Mouse (Mus musculus): ENCODE measurements around the gene BC117090. TPM values are rescaled to one million over a fixed set of nuclear protein-coding genes. Genes with fewer than 3 reads are reported as not detected.
A peak's percentile ranks its signal among the peaks of the same experiment; 100 is the strongest.
"Not testable (repeated sequence)": the region's sequence is repeated elsewhere in the genome, so short reads cannot be mapped to it uniquely, and the experiment has no call there.

BC117090 gene
- polyA plus RNA-seq (2015; fragmentation: Nextera tagmentation; extraction: Ambion mirVana) = 4.2 and 4.3 TPM in 2 replicates

GRCm38 (mm10) chr16:36334232-36334631 lies at the start of gene BC117090:
BC117090 (minus strand) TSS chr16:36334332.
- TF ChIP-seq CTCF (IDR thresholded peaks at IDR 0.05; ENCODE audit: low read depth) = no peak
- no peak for TF ChIP-seq EP300 (IDR thresholded peaks at IDR 0.05; ENCODE audit: low read depth)
- Histone ChIP-seq H3K27ac (ENCODE audit: low read depth) (peak within 1 kb of the TSS; percentile 57; the same call in 1 of the 2 replicates), H3K4me3 (ENCODE audit: low read depth, low read length) (no peak within 1 kb of the TSS), H3K4me2 (ENCODE audit: low read depth, low read length) (no peak within 1 kb of the TSS), H3K4me1 (ENCODE audit: insufficient read depth) (no peaks in the 10 kb centered on the region), H3K9me3 (ENCODE audit: low read length) (no peaks in the 10 kb centered on the region), H3K9ac (replicated peaks) (no peak within 1 kb of the TSS), H3K36me3 (replicated peaks; ENCODE audit: insufficient read depth, low read length) (no peaks in the 10 kb centered on the region), H3K27me3 (ENCODE audit: insufficient read depth, low read length) (no peaks in the 10 kb centered on the region)
- 51% methylated on average over 3 of the region's 3 CpGs for WGBS (ENCODE audit: insufficient replicate concordance)
- DNase-seq (no peak), ATAC-seq (no peak)

- Histone ChIP-seq H3K27ac (ENCODE audit: low read depth) (peak within 1 kb of the TSS; percentile 72), H3K4me3 (ENCODE audit: low read depth, low read length) (peak within 1 kb of the TSS; percentile 19; the same call in 1 of the 2 replicates)
- 68% methylated on average over 3 of the region's 3 CpGs for WGBS (ENCODE audit: insufficient replicate concordance)
- H3K9me3 ChIP-seq (ENCODE audit: low read length); H3K27me3 ChIP-seq (ENCODE audit: insufficient read depth, low read length); H3K9ac ChIP-seq (replicated peaks); H3K36me3 ChIP-seq (replicated peaks; ENCODE audit: insufficient read depth, low read length); H3K4me2 ChIP-seq (ENCODE audit: low read depth, low read length); H3K4me1 ChIP-seq (ENCODE audit: insufficient read depth): not testable (repeated sequence)
- ATAC-seq (peak; percentile 47), DNase-seq (peak; percentile 19)
Measured at GRCm38 (mm10) chr16:36367648-36368047, 33.5 kb upstream of the BC117090 start, which contains the start of gene BC100530. BC100530 (minus strand) TSS chr16:36367748.

DNA sequence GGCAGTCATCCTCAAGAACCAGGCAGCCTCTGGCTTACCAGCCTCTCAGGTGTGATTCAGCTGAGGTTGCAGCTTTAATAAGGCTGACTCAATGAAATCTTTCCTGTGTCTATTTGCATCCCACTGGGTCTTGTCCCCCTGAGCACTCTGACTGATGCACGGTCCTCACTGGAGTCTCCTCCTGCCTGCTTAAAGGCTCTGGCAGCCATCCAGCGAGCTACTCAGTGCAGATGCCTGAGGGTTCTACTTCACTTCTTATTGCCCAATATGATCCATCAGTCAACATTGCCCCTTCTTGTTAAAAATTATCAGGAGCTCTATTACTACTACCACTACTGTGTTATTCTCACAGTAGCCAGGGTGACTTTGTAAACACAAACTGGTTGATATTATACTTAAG lies 3.0 kb upstream of the BC117090 start:
- Histone ChIP-seq H3K36me3 (replicated peaks; ENCODE audit: insufficient read depth, low read length) (no peaks in the 10 kb centered on the region), H3K4me1 (ENCODE audit: insufficient read depth) (no peaks in the 10 kb centered on the region), H3K9me3 (ENCODE audit: low read length) (no peaks in the 10 kb centered on the region), H3K27me3 (ENCODE audit: insufficient read depth, low read length) (no peaks in the 10 kb centered on the region), H3K9ac (replicated peaks) (no peak overlapping the region), H3K4me2 (ENCODE audit: low read depth, low read length) (no peak overlapping the region), H3K4me3 (ENCODE audit: low read depth, low read length) (no peak overlapping the region), H3K27ac (ENCODE audit: low read depth) (no peak overlapping the region)
- DNase-seq = no peak
- WGBS (ENCODE audit: insufficient replicate concordance) = 62% methylated on average over 2 of the region's 2 CpGs
- TF ChIP-seq CTCF (IDR thresholded peaks at IDR 0.05; ENCODE audit: low read depth) (no peak), EP300 (IDR thresholded peaks at IDR 0.05; ENCODE audit: low read depth) (no peak)
- no peak for ATAC-seq

DNA sequence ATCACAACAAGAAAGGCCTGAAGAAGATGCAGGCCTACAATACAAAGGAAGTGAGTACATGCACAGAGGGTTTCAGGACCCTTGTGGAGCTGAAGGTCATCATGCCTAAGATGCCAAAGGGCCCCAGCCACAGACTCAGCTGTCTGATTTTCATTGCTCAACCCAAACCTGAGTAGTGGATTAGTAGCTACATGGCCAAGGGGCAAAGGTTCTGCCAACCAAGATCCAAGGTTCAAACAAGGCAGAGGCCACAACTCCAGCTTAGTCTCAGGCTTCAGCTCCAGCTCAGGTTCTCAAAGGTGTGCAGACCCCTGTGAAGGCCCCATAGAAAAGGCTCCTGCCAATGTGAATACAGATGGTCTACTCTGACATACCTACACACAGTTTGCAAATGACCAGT lies 14.8 kb downstream of the BC117090 start:
- no peaks in the 10 kb centered on the region for H3K4me1 ChIP-seq (ENCODE audit: insufficient read depth)
- no peak overlapping the region for H3K9ac ChIP-seq (replicated peaks)
- DNase-seq (no peak), ATAC-seq (no peak)
- no peak overlapping the region for H3K27ac ChIP-seq (ENCODE audit: low read depth)
- TF ChIP-seq EP300 (IDR thresholded peaks at IDR 0.05; ENCODE audit: low read depth) = no peak
- TF ChIP-seq CTCF (IDR thresholded peaks at IDR 0.05; ENCODE audit: low read depth) = no peak
- H3K4me2 ChIP-seq (ENCODE audit: low read depth, low read length) = no peak overlapping the region
- no peaks in the 10 kb centered on the region; the same call in 1 of the 2 replicates for H3K9me3 ChIP-seq (ENCODE audit: low read length)
- H3K4me3 ChIP-seq (ENCODE audit: low read depth, low read length) = no peak overlapping the region
- H3K36me3 ChIP-seq (replicated peaks; ENCODE audit: insufficient read depth, low read length) = no peaks in the 10 kb centered on the region
- no peaks in the 10 kb centered on the region for H3K27me3 ChIP-seq (ENCODE audit: insufficient read depth, low read length)

GRCm38 (mm10) chr16:36316111-36316510 lies 18.0 kb downstream of the BC117090 start:
- not testable (repeated sequence) for H3K36me3 ChIP-seq (replicated peaks; ENCODE audit: insufficient read depth, low read length); H3K4me3 ChIP-seq (ENCODE audit: low read depth, low read length); H3K27me3 ChIP-seq (ENCODE audit: insufficient read depth, low read length); H3K9me3 ChIP-seq (ENCODE audit: low read length); H3K4me1 ChIP-seq (ENCODE audit: insufficient read depth); DNase-seq; H3K9ac ChIP-seq (replicated peaks); H3K4me2 ChIP-seq (ENCODE audit: low read depth, low read length); H3K27ac ChIP-seq (ENCODE audit: low read depth); ATAC-seq
- WGBS (ENCODE audit: insufficient replicate concordance) = 77% methylated on average over 6 of the region's 6 CpGs

DNA sequence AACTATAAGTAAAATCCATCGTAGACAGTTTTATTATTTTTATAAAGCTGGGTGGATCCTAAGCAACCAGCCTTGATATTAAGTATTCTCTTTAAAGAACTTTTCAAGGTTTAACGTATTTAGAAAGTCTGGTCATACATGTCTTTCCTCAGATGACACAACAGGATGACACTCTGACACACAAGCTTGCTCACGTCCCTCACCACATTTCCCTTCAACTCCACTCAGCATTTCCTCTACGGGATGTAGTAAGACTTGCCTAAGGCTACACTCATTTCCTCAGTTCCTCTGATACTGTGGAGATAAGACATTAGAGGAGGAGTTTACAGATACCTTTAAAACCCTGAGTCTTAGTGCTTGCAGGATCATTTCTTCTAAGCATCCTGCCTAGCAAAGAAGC lies 26.5 kb downstream of the BC117090 start:
- H3K4me3 ChIP-seq (ENCODE audit: low read depth, low read length) = no peak overlapping the region
- WGBS (ENCODE audit: insufficient replicate concordance) = 42% methylated on average over 4 of the region's 4 CpGs
- no peaks in the 10 kb centered on the region for H3K27me3 ChIP-seq (ENCODE audit: insufficient read depth, low read length)
- no peak overlapping the region for H3K9ac ChIP-seq (replicated peaks)
- no peaks in the 10 kb centered on the region for H3K36me3 ChIP-seq (replicated peaks; ENCODE audit: insufficient read depth, low read length)
- H3K27ac ChIP-seq (ENCODE audit: low read depth) = no peak overlapping the region
- H3K9me3 ChIP-seq (ENCODE audit: low read length) = no peaks in the 10 kb centered on the region
- H3K4me2 ChIP-seq (ENCODE audit: low read depth, low read length) = no peak overlapping the region
- ATAC-seq (peak; percentile 29; the same call in 1 of the 2 replicates), DNase-seq (no peak)
- no peaks in the 10 kb centered on the region for H3K4me1 ChIP-seq (ENCODE audit: insufficient read depth)
- peak; percentile 67 for TF ChIP-seq EP300 (IDR thresholded peaks at IDR 0.05; ENCODE audit: low read depth)
- no peak for TF ChIP-seq CTCF (IDR thresholded peaks at IDR 0.05; ENCODE audit: low read depth)

GRCm38 (mm10) chr16:36289140-36289539 lies 45.0 kb downstream of the BC117090 start:
- Histone ChIP-seq H3K4me3 (ENCODE audit: low read depth, low read length) (no peak overlapping the region), H3K9me3 (ENCODE audit: low read length) (no peaks in the 10 kb centered on the region), H3K36me3 (replicated peaks; ENCODE audit: insufficient read depth, low read length) (no peaks in the 10 kb centered on the region), H3K4me1 (ENCODE audit: insufficient read depth) (no peaks in the 10 kb centered on the region), H3K9ac (replicated peaks) (no peak overlapping the region), H3K27me3 (ENCODE audit: insufficient read depth, low read length) (no peaks in the 10 kb centered on the region), H3K27ac (ENCODE audit: low read depth) (peak overlapping the region; percentile 51; the same call in 1 of the 2 replicates), H3K4me2 (ENCODE audit: low read depth, low read length) (no peak overlapping the region)
- no peak for ATAC-seq
- no peak for DNase-seq
- TF ChIP-seq CTCF (IDR thresholded peaks at IDR 0.05; ENCODE audit: low read depth) (no peak), EP300 (IDR thresholded peaks at IDR 0.05; ENCODE audit: low read depth) (no peak)
- whole genome bisulfite sequencing (ENCODE audit: insufficient replicate concordance) = 52% methylated on average over 4 of the region's 4 CpGs
